Mouse (Mus musculus): ENCODE measurements around the gene Pip5kl1.

- TF ChIP-seq CTCF (IDR thresholded peaks at IDR 0.05; ENCODE audit: low read depth, low read length) (no peak), GATA1 (IDR thresholded peaks at IDR 0.05; ENCODE audit: borderline replicate concordance, low read length) (no peak), GATA2 (IDR thresholded peaks at IDR 0.05; ENCODE audit: borderline replicate concordance, low read depth, low read length) (no peak)
Observed at GRCm38 (mm10) chr2:32598506-32598905, 23.9 kb downstream of the Pip5kl1 start.
